Mouse (Mus musculus) liver, embryonic 14.5 days (tissue): ENCODE results near the gene Tmem117. TPM values are rescaled to one million over a fixed set of nuclear protein-coding genes. Genes with fewer than 3 reads are reported as not detected.
A peak's percentile ranks its signal among the peaks of the same experiment; 100 is the strongest.

ENCODE experiments used
- ATAC-seq: fragments of 200-750 bp; cut with Nextera tagmentation; 2 replicates; pipeline ENCODE4 v1.8.0; 2017; ENCODE audit warnings: moderate number of reproducible peaks, mild to moderate bottlenecking, moderate library complexity; ENCODE audit not compliant: insufficient read depth
- DNase-seq, 3 experiments: peaks; one replicate each; pipeline ENCODE4 v3.0.0-alpha.2; 2012 to 2013; ENCODE audit warnings: low read depth in 3 of 3, low spot score in 3 of 3
- H3K27ac ChIP-seq: fragments of 300-500 bp; sonication (generic); 2 replicates; pipeline ENCODE4 v1.5.1; 2014; ENCODE audit warnings: moderate library complexity, mild to moderate bottlenecking, control low read depth, inconsistent platforms
- H3K27me3 ChIP-seq: fragments of 300-500 bp; sonication (generic); 2 replicates; pipeline ENCODE4 v1.6.1; 2014; ENCODE audit warnings: mild to moderate bottlenecking, low read length, moderate library complexity; ENCODE audit not compliant: control insufficient read depth, insufficient read depth
- H3K36me3 ChIP-seq: fragments of 300-500 bp; sonication (generic); replicated peaks from 2 replicates; pipeline ENCODE4 v1.6.1; 2014; ENCODE audit warnings: low read depth; ENCODE audit not compliant: control insufficient read depth, insufficient read depth
- H3K4me1 ChIP-seq, 2 experiments: fragments of 200-500 bp in 1 of 2; fragments of 300-500 bp in 1 of 2; sonication (generic) in 1 of 2; replicated peaks; 2 replicates each; pipeline ENCODE4 v1.6.1; 2012 to 2014; ENCODE audit warnings: antibody characterized with exemption in 1 of 2, inconsistent platforms in 1 of 2, low read length in 1 of 2; ENCODE audit not compliant: control insufficient read depth in 2 of 2, insufficient read depth in 2 of 2
- H3K4me2 ChIP-seq: fragments of 300-500 bp; sonication (generic); 2 replicates; pipeline ENCODE4 v1.6.1; 2014; ENCODE audit warnings: low read depth, mild to moderate bottlenecking, control low read depth, moderate library complexity
- H3K4me3 ChIP-seq, 2 experiments: fragments of 200-500 bp in 1 of 2; fragments of 300-500 bp in 1 of 2; sonication (generic) in 1 of 2; 2 replicates each; pipeline ENCODE4 v1.5.1; 2012 to 2014; ENCODE audit warnings: low read depth in 2 of 2, low read length in 2 of 2, mild to moderate bottlenecking in 2 of 2, control low read depth in 1 of 2, inconsistent platforms in 1 of 2, moderate library complexity in 1 of 2; ENCODE audit not compliant: insufficient read depth in 1 of 2
- H3K9ac ChIP-seq: fragments of 300-500 bp; sonication (generic); replicated peaks from 2 replicates; pipeline ENCODE4 v1.6.1; 2014; ENCODE audit warnings: mild to moderate bottlenecking, control low read depth, moderate library complexity
- H3K9me3 ChIP-seq: fragments of 300-500 bp; sonication (generic); 2 replicates; pipeline ENCODE4 v1.6.1; 2016; ENCODE audit warnings: low read length, mixed read lengths; ENCODE audit not compliant: control insufficient read depth
- CTCF ChIP-seq: IDR thresholded peaks from 2 replicates; pipeline ENCODE4 v1.5.1; 2016; ENCODE audit warnings: antibody characterized with exemption, low read depth, control low read depth
- EP300 ChIP-seq: IDR thresholded peaks from 2 replicates; pipeline ENCODE4 v1.6.1; 2016; ENCODE audit warnings: antibody characterized with exemption, low read depth
- WGBS: fragments of 180-500 bp; shearing (Covaris S2); extraction: QIAGEN DNeasy Blood & Tissue Kit; methylation state at CpG from one replicate; pipeline ENCODE4 v1.1.7; 2014; ENCODE audit not compliant: insufficient replicate concordance; 5-methylcytosine and 5-hydroxymethylcytosine counted together
- polyA plus RNA-seq, 2 experiments: library from polyadenylated mRNA; depleted of rRNA in 1 of 2; stranded (reverse) in 1 of 2; unstranded in 1 of 2; fragments of >200 nt; fragmentation: Nextera tagmentation in 1 of 2; extraction: Ambion mirVana in 1 of 2; gene quantifications; 2 replicates each; pipeline versions ENCODE4 v1.2.1 to v1.2.3; 2012 to 2014

The Tmem117 gene
- polyA plus RNA-seq, 2 experiments = not detected

GRCm38 (mm10) chr15:94942465-94942864 lies 313.4 kb downstream of the Tmem117 start:
- Histone ChIP-seq H3K9ac (no peak overlapping the region), H3K27me3 (no peaks in the 10 kb centered on the region), H3K4me2 (no peak overlapping the region), H3K36me3 (no peaks in the 10 kb centered on the region), H3K27ac (no peak overlapping the region), H3K9me3 (no peaks in the 10 kb centered on the region), H3K4me1 (no peaks in the 10 kb centered on the region), H3K4me3 (no peak overlapping the region)
- DNase-seq = no peak
- WGBS = 64% methylated on average over 1 of the region's 1 CpGs
- no peak for TF ChIP-seq CTCF
- TF ChIP-seq EP300 = no peak
- ATAC-seq = no peak

- Histone ChIP-seq H3K27me3 (no peaks in the 10 kb centered on the region), H3K36me3 (no peaks in the 10 kb centered on the region), H3K27ac (no peak overlapping the region), H3K9me3 (no peaks in the 10 kb centered on the region), H3K4me3 (no peak overlapping the region), H3K4me1 (no peaks in the 10 kb centered on the region), H3K4me2 (no peak overlapping the region), H3K9ac (no peak overlapping the region)
- DNase-seq (no peak), ATAC-seq (no peak)
- TF ChIP-seq EP300 (no peak), CTCF (no peak)
- 47% methylated on average over 5 of the region's 5 CpGs for WGBS
Observed at GRCm38 (mm10) chr15:94943891-94944290, 314.9 kb downstream of the Tmem117 start.

GRCm38 (mm10) chr15:94951382-94952048 lies 322.5 kb downstream of the Tmem117 start:
- Histone ChIP-seq H3K9ac (no peak overlapping the region), H3K9me3 (no peaks in the 10 kb centered on the region), H3K4me1 (no peaks in the 10 kb centered on the region), H3K27me3 (no peaks in the 10 kb centered on the region), H3K27ac (no peak overlapping the region), H3K36me3 (no peaks in the 10 kb centered on the region), H3K4me2 (no peak overlapping the region), H3K4me3 (no peak overlapping the region)
- TF ChIP-seq CTCF (no peak), EP300 (no peak)
- DNase-seq (peak in 1 of 3 experiments; percentile 3), ATAC-seq (no peak)
- 58% methylated on average over 7 of the region's 7 CpGs for WGBS

GRCm38 (mm10) chr15:94956697-94957096 lies 327.7 kb downstream of the Tmem117 start:
- no peak for TF ChIP-seq CTCF

GRCm38 (mm10) chr15:94957202-94957601 lies 328.2 kb downstream of the Tmem117 start:
- WGBS = 49% methylated on average over 4 of the region's 4 CpGs
- Histone ChIP-seq H3K27me3 (no peaks in the 10 kb centered on the region), H3K9me3 (no peaks in the 10 kb centered on the region), H3K9ac (no peak overlapping the region), H3K4me1 (no peaks in the 10 kb centered on the region), H3K36me3 (no peaks in the 10 kb centered on the region), H3K27ac (no peak overlapping the region), H3K4me3 (no peak overlapping the region), H3K4me2 (no peak overlapping the region)
- TF ChIP-seq CTCF = no peak
- TF ChIP-seq EP300 = no peak
- ATAC-seq (no peak), DNase-seq (no peak)

More at GRCm38 (mm10) chr15:94956697-94957096, 327.7 kb downstream of the Tmem117 start:
- ATAC-seq (no peak), DNase-seq (no peak)
- H3K9me3 ChIP-seq = no peaks in the 10 kb centered on the region
- H3K4me3 ChIP-seq = no peak overlapping the region
- no peaks in the 10 kb centered on the region for H3K27me3 ChIP-seq
- no peak overlapping the region for H3K4me2 ChIP-seq
- WGBS = 60% methylated on average over 3 of the region's 3 CpGs
- H3K36me3 ChIP-seq = no peaks in the 10 kb centered on the region
- no peak overlapping the region for H3K9ac ChIP-seq
- no peaks in the 10 kb centered on the region for H3K4me1 ChIP-seq
- no peak overlapping the region for H3K27ac ChIP-seq
